In genomic region chr12:109612392-109613385, GRCm38 (mm10) we compare ENCODE assay signal across 11 mouse cellular contexts. TPM values are rescaled to one million over a fixed set of nuclear protein-coding genes. Genes with fewer than 3 reads are reported as not detected.
DNase-seq lines count a peak whose midpoint lies in the region; ATAC-seq lines count a peak whose summit lies in the region.
"Had no signal": no experiment of that assay in that cellular context is flagged by ENCODE, and none has a peak within 500 bp of the region (broad histone marks: within the 10 kb centered on the region; RNA-seq: fewer than 3 reads in every experiment).

No protein-coding gene starts in this region.

- H3K9ac ChIP-seq in limb, embryonic 11.5 days (ENCODE audit: low read length), result no peak overlapping the region
- H3K9ac ChIP-seq in neural tube, embryonic 14.5 days (replicated peaks; ENCODE audit: low read depth, low read length), result no peak overlapping the region
- H3K9ac ChIP-seq: heart, embryonic 15.5 days had no signal

- no peak for ATAC-seq in limb, embryonic 11.5 days (ENCODE audit: insufficient number of reproducible peaks, low FRiP score, low TSS enrichment, low read depth)
- ATAC-seq in neural tube, embryonic 14.5 days (ENCODE audit: low read depth), result no peak

- WGBS in forebrain, embryonic 10.5 days, result 51% methylated on average over 34 of the region's 34 CpGs
- WGBS in limb, embryonic 11.5 days, result 33% methylated on average over 34 of the region's 34 CpGs
- 57% methylated on average over 34 of the region's 34 CpGs for WGBS in neural tube, embryonic 14.5 days

- H3K4me3 ChIP-seq in forebrain, embryonic 10.5 days, result peak overlapping the region; percentile 49
- 0 out of 2 replicates have a peak overlapping the region, but pooled peaks have one; percentile 1 for H3K4me3 ChIP-seq in limb, embryonic 11.5 days (ENCODE audit: low read depth, low read length)
- peak overlapping the region; percentile 18; the same call in 1 of the 2 replicates for H3K4me3 ChIP-seq in neural tube, embryonic 14.5 days (ENCODE audit: low read depth, low read length)
- H3K4me3 ChIP-seq: heart, embryonic 15.5 days had no signal

- peak; percentile 26 to 32 for DNase-seq in kidney, postnatal 4 days
- no peak for DNase-seq in kidney, adult 11 months
- peak; percentile 41 for DNase-seq in forebrain, embryonic 10.5 days (ENCODE audit: extremely low spot score, low spot score)
- peak; percentile 47 for DNase-seq in limb, embryonic 11.5 days (ENCODE audit: low spot score)
- no peak for DNase-seq in adrenal gland, adult 2 months
- DNase-seq in cerebellum, adult 9-11 months, result no peak
- no peak for DNase-seq in kidney, adult 9 months

- H3K27me3 ChIP-seq in forebrain, embryonic 10.5 days (ENCODE audit: poor library complexity, severe bottlenecking), result peaks cover 35% of the 10 kb centered on the region
- no peaks in the 10 kb centered on the region for H3K27me3 ChIP-seq in limb, embryonic 11.5 days (ENCODE audit: control insufficient read depth, insufficient read depth, low read length)
- no peaks in the 10 kb centered on the region for H3K27me3 ChIP-seq in neural tube, embryonic 14.5 days (ENCODE audit: control insufficient read depth, insufficient read depth, low read length)
- H3K27me3 ChIP-seq: CH12.LX had no signal

- H3K9me3 ChIP-seq in forebrain, embryonic 10.5 days, result peaks cover 36% of the 10 kb centered on the region
- peaks cover 6% of the 10 kb centered on the region; the same call in 1 of the 2 replicates for H3K9me3 ChIP-seq in limb, embryonic 11.5 days (ENCODE audit: control insufficient read depth, low read length)
- no peaks in the 10 kb centered on the region for H3K9me3 ChIP-seq in neural tube, embryonic 14.5 days (ENCODE audit: control insufficient read depth, low read length)
- H3K9me3 ChIP-seq: heart, embryonic 15.5 days had no signal

- H3K4me2 ChIP-seq in limb, embryonic 11.5 days (ENCODE audit: low read depth, severe bottlenecking), result peak overlapping the region; percentile 38
- peak overlapping the region; percentile 48 for H3K4me2 ChIP-seq in neural tube, embryonic 14.5 days (ENCODE audit: low read depth, low read length)
- H3K4me2 ChIP-seq: heart, embryonic 15.5 days had no signal

- peak overlapping the region; percentile 80 for H3K27ac ChIP-seq in forebrain, embryonic 10.5 days
- H3K27ac ChIP-seq in limb, embryonic 11.5 days (replicated peaks; ENCODE audit: low read depth, low read length), result no peak overlapping the region
- no peak overlapping the region for H3K27ac ChIP-seq in neural tube, embryonic 14.5 days (ENCODE audit: low read depth, low read length)
- H3K27ac ChIP-seq: heart, embryonic 15.5 days had no signal

- peaks cover 99% of the 10 kb centered on the region for H3K36me3 ChIP-seq in forebrain, embryonic 10.5 days (replicated peaks)
- peaks cover 18% of the 10 kb centered on the region for H3K36me3 ChIP-seq in limb, embryonic 11.5 days (ENCODE audit: control insufficient read depth, insufficient read depth, low read length)
- peaks cover 22% of the 10 kb centered on the region for H3K36me3 ChIP-seq in neural tube, embryonic 14.5 days (ENCODE audit: control insufficient read depth, insufficient read depth, low read length)

- peaks cover 44% of the 10 kb centered on the region for H3K4me1 ChIP-seq in forebrain, embryonic 10.5 days
- peaks cover 8% of the 10 kb centered on the region for H3K4me1 ChIP-seq in limb, embryonic 11.5 days (ENCODE audit: control insufficient read depth, insufficient read depth, low read length)
- no peaks in the 10 kb centered on the region for H3K4me1 ChIP-seq in neural tube, embryonic 14.5 days (ENCODE audit: control insufficient read depth, insufficient read depth, low read length)
- H3K4me1 ChIP-seq: heart, embryonic 15.5 days had no signal

RNA-seq across cellular contexts. Expression of gene Rtl1, which starts 12.6 kb away (rescaled TPM):
- polyA plus RNA-seq in forebrain, embryonic 10.5 days (2016; fragmentation: Nextera tagmentation; extraction: Ambion mirVana), result 1.0 TPM in 2 replicates
- 0.85 and 0.91 TPM in 2 replicates for polyA plus RNA-seq in limb, embryonic 11.5 days (2014; fragmentation: Nextera tagmentation; extraction: Ambion mirVana)
- polyA plus RNA-seq in neural tube, embryonic 14.5 days (2014; fragmentation: Nextera tagmentation; extraction: Ambion mirVana), result 2.1 and 3.0 TPM in 2 replicates
- total RNA-seq in adrenal gland, adult 2 months (2021), result 1 to 10 TPM; 4.9 to 6.8 TPM
- 1.3 and 1.4 TPM in 2 replicates for polyA plus RNA-seq in adrenal gland, adult 2 months (2012; rRNA removed)
- total RNA-seq: CH12.LX had no signal
- polyA plus RNA-seq: small intestine, adult 2 months had no signal

Comparison
In these comparisons a context has a peak if more than half of its experiments do, and no peak if none do; other contexts are left out.
1. DNase-seq: peak in kidney, postnatal 4 days (2 of 2), forebrain, embryonic 10.5 days (single experiment) and limb, embryonic 11.5 days (single experiment); none in kidney, adult 11 months (single experiment), adrenal gland, adult 2 months (single experiment), cerebellum, adult 9-11 months (single experiment) and kidney, adult 9 months (single experiment).
2. Peak in every context shown above with its lines, with median percentiles within 50 percentile points of each other: H3K4me3 ChIP-seq.